Mouse (Mus musculus) limb, embryonic 14.5 days (tissue): ENCODE data around the gene Gm13693. TPM values are rescaled to one million over a fixed set of nuclear protein-coding genes. Genes with fewer than 3 reads are reported as not detected.

ENCODE experiments used
- ATAC-seq: fragments of 200-750 bp; cut with Nextera tagmentation; 2 replicates; pipeline ENCODE4 v1.8.0; 2017; ENCODE audit warnings: low read depth, moderate number of reproducible peaks, moderate TSS enrichment; ENCODE audit not compliant: low FRiP score
- DNase-seq: peaks from one replicate; pipeline ENCODE4 v3.0.0-alpha.2; 2015; ENCODE audit warnings: low spot score
- H3K27ac ChIP-seq: fragments of 300-500 bp; sonication (generic); replicated peaks from 2 replicates; pipeline ENCODE4 v1.5.1; 2014; ENCODE audit warnings: low read depth, mild to moderate bottlenecking, low read length, moderate library complexity, mixed read lengths
- H3K27me3 ChIP-seq: fragments of 300-500 bp; sonication (generic); 2 replicates; pipeline ENCODE4 v1.6.1; 2014; ENCODE audit warnings: low read length, mixed read lengths; ENCODE audit not compliant: control insufficient read depth, insufficient read depth
- H3K36me3 ChIP-seq: fragments of 300-500 bp; sonication (generic); 2 replicates; pipeline ENCODE4 v1.6.1; 2014; ENCODE audit warnings: mild to moderate bottlenecking, low read length, moderate library complexity, mixed read lengths; ENCODE audit not compliant: control insufficient read depth, insufficient read depth
- H3K4me1 ChIP-seq: fragments of 300-500 bp; sonication (generic); 2 replicates; pipeline ENCODE4 v1.6.1; 2014; ENCODE audit warnings: antibody characterized with exemption, low read length, mixed read lengths; ENCODE audit not compliant: control insufficient read depth, insufficient read depth
- H3K4me2 ChIP-seq: fragments of 300-500 bp; sonication (generic); replicated peaks from 2 replicates; pipeline ENCODE4 v1.6.1; 2014; ENCODE audit warnings: low read depth, mild to moderate bottlenecking, low read length, moderate library complexity; ENCODE audit not compliant: severe bottlenecking
- H3K4me3 ChIP-seq: fragments of 300-500 bp; sonication (generic); replicated peaks from 2 replicates; pipeline ENCODE4 v1.5.1; 2014; ENCODE audit warnings: low read length
- H3K9ac ChIP-seq: fragments of 300-500 bp; sonication (generic); 2 replicates; pipeline ENCODE4 v1.6.1; 2014; ENCODE audit warnings: mild to moderate bottlenecking, low read depth, low read length, moderate library complexity; ENCODE audit not compliant: severe bottlenecking
- H3K9me3 ChIP-seq: fragments of 300-500 bp; sonication (generic); 2 replicates; pipeline ENCODE4 v1.6.1; 2016; ENCODE audit warnings: low read length; ENCODE audit not compliant: control insufficient read depth
- POLR2A ChIP-seq: fragments of 200-500 bp; IDR thresholded peaks from 2 replicates; pipeline ENCODE4 v1.8.0; 2012; ENCODE audit warnings: inconsistent platforms, mild to moderate bottlenecking, moderate library complexity, borderline replicate concordance; ENCODE audit not compliant: insufficient read depth, insufficient read length; ENCODE audit errors: extremely low read depth
- WGBS: fragments of 180-500 bp; shearing (Covaris S2); extraction: QIAGEN DNeasy Blood & Tissue Kit; methylation state at CpG from one replicate; pipeline ENCODE4 v1.1.7; 2014; 5-methylcytosine and 5-hydroxymethylcytosine counted together
- polyA plus RNA-seq, 2 experiments: library from polyadenylated mRNA; depleted of rRNA in 1 of 2; stranded (reverse) in 1 of 2; unstranded in 1 of 2; fragments of >200 nt; fragmentation: Nextera tagmentation in 1 of 2; extraction: Ambion mirVana in 1 of 2; gene quantifications; 2 replicates each; pipeline versions ENCODE4 v1.2.1 to v1.2.3; 2012 to 2014

Gm13693 gene
- polyA plus RNA-seq, 2 experiments = 0.03 TPM; not detected in 1

GRCm38 (mm10) chr2:84009818-84010217 lies 48.5 kb downstream of the Gm13693 start:
- Histone ChIP-seq H3K27me3 (no peaks in the 10 kb centered on the region), H3K4me3 (no peak overlapping the region), H3K36me3 (no peaks in the 10 kb centered on the region), H3K9me3 (no peaks in the 10 kb centered on the region), H3K9ac (no peak overlapping the region), H3K4me2 (no peak overlapping the region), H3K27ac (no peak overlapping the region), H3K4me1 (no peaks in the 10 kb centered on the region)
- ATAC-seq = no peak
- no peak for TF ChIP-seq POLR2A
- no peak for DNase-seq
- WGBS = 78% methylated on average over 3 of the region's 3 CpGs

Other genes starting within 250 kb of the Gm13693 start
- 38.1 and 38.6 TPM in 2 replicates for gene Itgav, start 237.1 kb upstream of the Gm13693 start, polyA plus RNA-seq (2012; rRNA removed)
- 79.5 and 87.5 TPM in 2 replicates for gene Itgav, start 237.1 kb upstream of the Gm13693 start, polyA plus RNA-seq (2014; fragmentation: Nextera tagmentation; extraction: Ambion mirVana)
- 10.6 and 11.5 TPM in 2 replicates for gene Fam171b, start 148.9 kb upstream of the Gm13693 start, polyA plus RNA-seq (2012; rRNA removed)
- 16.4 and 19.5 TPM in 2 replicates for gene Fam171b, start 148.9 kb upstream of the Gm13693 start, polyA plus RNA-seq (2014; fragmentation: Nextera tagmentation; extraction: Ambion mirVana)
- not detected in 2 replicates for gene Zswim2, start 20.3 kb upstream of the Gm13693 start, polyA plus RNA-seq (2012; rRNA removed)
- not detected in 2 replicates for gene Zswim2, start 20.3 kb upstream of the Gm13693 start, polyA plus RNA-seq (2014; fragmentation: Nextera tagmentation; extraction: Ambion mirVana)
- gene Gm13698, start 5.8 kb upstream of the Gm13693 start, polyA plus RNA-seq (2012; rRNA removed) = 0.03 TPM in 1 of 2 replicates, not detected in the other
- not detected in 2 replicates for gene Gm13698, start 5.8 kb upstream of the Gm13693 start, polyA plus RNA-seq (2014; fragmentation: Nextera tagmentation; extraction: Ambion mirVana)
- not detected in 2 replicates for gene Gm13695, start 5.8 kb downstream of the Gm13693 start, polyA plus RNA-seq (2012; rRNA removed)
- gene Gm13695, start 5.8 kb downstream of the Gm13693 start, polyA plus RNA-seq (2014; fragmentation: Nextera tagmentation; extraction: Ambion mirVana) = not detected in 2 replicates
- 0.03 TPM in 1 of 2 replicates, not detected in the other for gene Gm13696, start 11.6 kb downstream of the Gm13693 start, polyA plus RNA-seq (2012; rRNA removed)
- not detected in 2 replicates for gene Gm13696, start 11.6 kb downstream of the Gm13693 start, polyA plus RNA-seq (2014; fragmentation: Nextera tagmentation; extraction: Ambion mirVana)
- 0.03 TPM in 1 of 2 replicates, not detected in the other for gene Gm13694, start 17.4 kb downstream of the Gm13693 start, polyA plus RNA-seq (2012; rRNA removed)
- not detected in 2 replicates for gene Gm13694, start 17.4 kb downstream of the Gm13693 start, polyA plus RNA-seq (2014; fragmentation: Nextera tagmentation; extraction: Ambion mirVana)
- gene Gm13697, start 23.2 kb downstream of the Gm13693 start, polyA plus RNA-seq (2012; rRNA removed) = 0.03 TPM in 1 of 2 replicates, not detected in the other
- gene Gm13697, start 23.2 kb downstream of the Gm13693 start, polyA plus RNA-seq (2014; fragmentation: Nextera tagmentation; extraction: Ambion mirVana) = not detected in 2 replicates
- 0.03 TPM in 1 of 2 replicates, not detected in the other for gene Gm13691, start 29.1 kb downstream of the Gm13693 start, polyA plus RNA-seq (2012; rRNA removed)
- gene Gm13691, start 29.1 kb downstream of the Gm13693 start, polyA plus RNA-seq (2014; fragmentation: Nextera tagmentation; extraction: Ambion mirVana) = not detected in 2 replicates